Comparison of ENCODE assay signal across 8 mouse cellular contexts in the genomic region with DNA sequence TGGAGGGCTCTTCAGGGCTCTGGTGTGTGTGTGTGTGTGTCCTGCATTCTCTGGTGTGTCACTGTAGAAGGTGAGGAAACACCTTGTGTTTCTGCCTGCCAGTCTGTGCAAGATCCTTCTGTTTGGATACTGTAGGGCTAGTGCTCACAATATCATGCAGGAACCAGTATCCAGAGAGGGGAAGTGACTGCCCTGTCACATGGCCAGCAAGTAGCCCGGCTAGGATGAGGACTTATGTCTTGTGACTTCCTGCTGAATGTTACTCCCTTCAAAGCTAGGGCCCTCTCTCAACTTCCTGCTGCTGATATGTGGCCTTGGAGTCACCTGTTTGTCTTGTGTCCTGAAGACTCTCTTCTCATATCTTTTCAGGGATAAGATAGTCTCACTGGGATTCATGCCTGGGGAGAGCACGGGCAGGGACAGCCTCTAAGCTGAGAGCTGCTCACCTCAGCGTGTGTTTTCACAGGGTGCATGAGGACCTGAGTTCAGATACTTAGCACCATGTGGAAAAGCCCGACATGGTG. TPM values are rescaled to one million over a fixed set of nuclear protein-coding genes. Genes with fewer than 3 reads are reported as not detected.
DNase-seq lines count a peak whose midpoint lies in the region; ATAC-seq and TF ChIP-seq lines count a peak whose summit lies in the region.
"Had no signal": no experiment of that assay in that cellular context is flagged by ENCODE, and none has a peak within 500 bp of the region (broad histone marks: within the 10 kb centered on the region; RNA-seq: fewer than 3 reads in every experiment).

No protein-coding gene starts in this region.

- H3K4me2 ChIP-seq in heart, embryonic 15.5 days: no peak overlapping the region
- H3K4me2 ChIP-seq in lung, embryonic 14.5 days: no peak overlapping the region
- H3K4me2 ChIP-seq: embryonic facial prominence, embryonic 13.5 days had no signal

- WGBS in heart, embryonic 15.5 days: 50% methylated on average over 4 of the region's 4 CpGs
- WGBS in lung, embryonic 14.5 days: 70% methylated on average over 4 of the region's 4 CpGs

- H3K9me3 ChIP-seq in heart, embryonic 15.5 days (replicated peaks): no peaks in the 10 kb centered on the region
- no peaks in the 10 kb centered on the region for H3K9me3 ChIP-seq in lung, embryonic 14.5 days (ENCODE audit: low read depth, low read length)
- H3K9me3 ChIP-seq: embryonic facial prominence, embryonic 13.5 days had no signal

- H3K36me3 ChIP-seq in heart, embryonic 15.5 days: no peaks in the 10 kb centered on the region
- no peaks in the 10 kb centered on the region for H3K36me3 ChIP-seq in lung, embryonic 14.5 days (ENCODE audit: insufficient read depth)

- peak overlapping the region; percentile 9; the same call in 1 of the 2 replicates for H3K27ac ChIP-seq in heart, embryonic 15.5 days
- H3K27ac ChIP-seq in lung, embryonic 14.5 days (ENCODE audit: low read depth): 0 out of 2 replicates have a peak overlapping the region, but pooled peaks have one; percentile 6
- H3K27ac ChIP-seq: embryonic facial prominence, embryonic 13.5 days had no signal

- no peak overlapping the region for H3K4me3 ChIP-seq in heart, embryonic 15.5 days
- no peak overlapping the region for H3K4me3 ChIP-seq in lung, embryonic 14.5 days (ENCODE audit: low read depth, low read length)
- H3K4me3 ChIP-seq: embryonic facial prominence, embryonic 13.5 days had no signal

- DNase-seq in urinary bladder, postnatal 14 days (ENCODE audit: low spot score): peak; percentile 14
- no peak for DNase-seq in urinary bladder, postnatal 36 days (ENCODE audit: low spot score in 2 of 2)
- DNase-seq in lung, embryonic 14.5 days: peak; percentile 39
- DNase-seq in frontal cortex, postnatal 14 days (ENCODE audit: low spot score in 2 of 2): no peak
- DNase-seq in right cerebral cortex, postnatal 25 days: no peak
- no peak for DNase-seq in urinary bladder, adult 18-20 months (ENCODE audit: low spot score in 2 of 2)

- no peak for ATAC-seq in heart, embryonic 15.5 days (replicated peaks; ENCODE audit: insufficient number of reproducible peaks, insufficient read depth, low FRiP score, low read depth)
- peak; percentile 24; the same call in 1 of the 2 replicates for ATAC-seq in lung, embryonic 14.5 days (ENCODE audit: insufficient read depth)

- H3K27me3 ChIP-seq in heart, embryonic 15.5 days: no peaks in the 10 kb centered on the region
- no peaks in the 10 kb centered on the region for H3K27me3 ChIP-seq in lung, embryonic 14.5 days (ENCODE audit: insufficient read depth, low read length)
- H3K27me3 ChIP-seq: embryonic facial prominence, embryonic 13.5 days had no signal

- no peaks in the 10 kb centered on the region for H3K4me1 ChIP-seq in heart, embryonic 15.5 days (replicated peaks)
- no peaks in the 10 kb centered on the region for H3K4me1 ChIP-seq in lung, embryonic 14.5 days (ENCODE audit: insufficient read depth)
- H3K4me1 ChIP-seq: embryonic facial prominence, embryonic 13.5 days had no signal

- H3K9ac ChIP-seq in heart, embryonic 15.5 days: no peak overlapping the region
- H3K9ac ChIP-seq in lung, embryonic 14.5 days: no peak overlapping the region
- H3K9ac ChIP-seq: embryonic facial prominence, embryonic 13.5 days had no signal

- no peak for TF ChIP-seq CTCF in lung, embryonic 14.5 days (IDR thresholded peaks at IDR 0.05; ENCODE audit: low read depth)

RNA-seq across cellular contexts. Expression of gene Snx29, which starts 20.6 kb away (rescaled TPM):
- polyA plus RNA-seq in heart, embryonic 15.5 days (2015; fragmentation: Nextera tagmentation; extraction: Ambion mirVana): 6.1 and 8.3 TPM in 2 replicates
- polyA plus RNA-seq in lung, embryonic 14.5 days (2014; fragmentation: Nextera tagmentation; extraction: Ambion mirVana): 10.3 and 10.8 TPM in 2 replicates

RNA-seq across cellular contexts. Expression of gene Tnfrsf17, which starts 29.7 kb away (rescaled TPM):
- 0.20 TPM in 1 of 2 replicates, not detected in the other for polyA plus RNA-seq in heart, embryonic 15.5 days (2015; fragmentation: Nextera tagmentation; extraction: Ambion mirVana)
- not detected in 2 replicates for polyA plus RNA-seq in lung, embryonic 14.5 days (2014; fragmentation: Nextera tagmentation; extraction: Ambion mirVana)

Comparison
In these comparisons a context has a peak if more than half of its experiments do, and no peak if none do; other contexts are left out.
1. DNase-seq: peak in urinary bladder, postnatal 14 days (single experiment) and lung, embryonic 14.5 days (single experiment); none in urinary bladder, postnatal 36 days (0 of 2), frontal cortex, postnatal 14 days (0 of 2), right cerebral cortex, postnatal 25 days (single experiment) and urinary bladder, adult 18-20 months (0 of 2).